Mouse (Mus musculus) heart, adult 2 months (tissue): ENCODE results near the gene BC004004.

ENCODE experiments used
- CTCF ChIP-seq: fragments of 200-600 bp; IDR thresholded peaks from 2 replicates; pipeline ENCODE4 v1.8.1; 2022; ENCODE audit warnings: antibody characterized with exemption, mild to moderate bottlenecking, moderate library complexity
- EP300 ChIP-seq: fragments of 200-500 bp; IDR thresholded peaks from 2 replicates; pipeline ENCODE4 v1.6.1; 2011; ENCODE audit warnings: low read depth, low read length, control low read depth; ENCODE audit not compliant: insufficient read depth
- POLR2A ChIP-seq: fragments of 200-500 bp; IDR thresholded peaks from 2 replicates; pipeline ENCODE4 v1.6.1; 2011; ENCODE audit warnings: mild to moderate bottlenecking, low read depth, low read length, control low read depth; ENCODE audit not compliant: insufficient read depth

DNA sequence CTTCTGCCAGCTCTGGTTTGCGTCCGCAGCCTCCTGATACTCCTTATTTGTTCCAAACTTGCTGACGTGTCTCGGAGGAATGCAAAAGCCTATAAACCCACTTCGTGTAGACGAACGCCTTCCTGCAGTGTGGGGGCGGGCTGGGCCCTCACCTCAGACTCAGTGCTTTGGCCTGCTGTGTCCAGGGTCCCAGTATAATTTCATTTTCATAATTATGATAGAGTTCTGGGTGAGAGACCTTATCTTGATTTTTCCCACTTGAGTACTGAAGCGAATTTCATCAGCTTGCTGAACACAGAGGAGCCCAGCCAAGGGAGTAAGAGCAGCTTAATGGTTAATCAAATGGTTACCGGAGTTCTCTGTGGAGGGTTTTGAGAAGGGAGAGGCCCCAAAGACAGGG lies 28.7 kb downstream of the BC004004 start:
- TF ChIP-seq CTCF (no peak), EP300 (no peak), POLR2A (no peak)
